Mouse (Mus musculus) brain, embryonic 14.5 days (tissue): ENCODE data around the gene Sec14l1.

Source experiments
- CTCF ChIP-seq: fragments of 200-500 bp; IDR thresholded peaks from 2 replicates; pipeline ENCODE4 v1.5.1; 2012; ENCODE audit warnings: inconsistent platforms, mild to moderate bottlenecking, moderate library complexity, borderline replicate concordance; ENCODE audit not compliant: insufficient read depth, insufficient read length; ENCODE audit errors: extremely low read depth
- POLR2A ChIP-seq: fragments of 200-500 bp; IDR thresholded peaks from 2 replicates; pipeline ENCODE4 v1.6.1; 2012; ENCODE audit warnings: mild to moderate bottlenecking, inconsistent platforms, borderline replicate concordance; ENCODE audit not compliant: poor library complexity, insufficient read depth, insufficient read length, severe bottlenecking; ENCODE audit errors: extremely low read depth

- TF ChIP-seq CTCF: no peak
- no peak for TF ChIP-seq POLR2A
Measured at GRCm38 (mm10) chr11:117156725-117157124, 41.8 kb downstream of the Sec14l1 start.
